ENCODE assay signal across 34 mouse cellular contexts in the genomic region with DNA sequence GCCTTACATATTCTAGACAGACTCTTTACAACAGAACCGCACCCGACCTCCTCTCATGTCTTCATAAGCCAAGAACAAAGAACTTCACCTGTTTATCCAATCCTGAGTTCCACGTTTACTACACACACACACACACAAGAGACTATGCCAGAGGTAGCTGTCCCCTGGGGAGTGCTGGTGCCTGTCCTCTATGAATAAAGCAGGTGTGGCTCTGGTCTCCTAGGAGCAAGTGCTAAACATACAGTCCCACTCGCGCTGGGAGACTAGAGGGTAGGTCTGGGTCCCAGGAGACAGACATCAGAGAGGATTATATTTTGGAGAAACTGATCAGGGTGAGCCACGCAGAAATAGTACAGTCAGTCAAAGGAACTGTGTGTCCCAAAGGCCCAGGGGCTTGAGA.
"Had no signal": no experiment of that assay in that cellular context is flagged by ENCODE, and none has a peak within 500 bp of the region (broad histone marks: within the 10 kb centered on the region; RNA-seq: fewer than 3 reads in every experiment).

No protein-coding gene starts in this region.

- ATAC-seq: hindbrain, postnatal 0 days; inflammation-experienced regulatory T-cells, adult 6 months; intestine, embryonic 15.5 days; intestine, embryonic 16.5 days; intestine, postnatal 0 days had no signal

- H3K4me1 ChIP-seq: heart, embryonic 12.5 days; heart, embryonic 13.5 days; heart, embryonic 15.5 days; hindbrain, embryonic 15.5 days; intestine, embryonic 15.5 days; kidney, embryonic 15.5 days had no signal

- H3K4me3 ChIP-seq: heart, embryonic 12.5 days; heart, embryonic 13.5 days; heart, embryonic 15.5 days; hindbrain, embryonic 10.5 days; hindbrain, embryonic 12.5 days; hindbrain, embryonic 13.5 days; hindbrain, embryonic 15.5 days; intestine, embryonic 15.5 days; kidney, embryonic 15.5 days; layer of hippocampus, adult 2 months; left cerebral cortex, adult 2 months had no signal

- H3K4me2 ChIP-seq: heart, embryonic 11.5 days; heart, embryonic 12.5 days; heart, embryonic 13.5 days; heart, embryonic 15.5 days; hindbrain, embryonic 12.5 days; hindbrain, embryonic 13.5 days; hindbrain, embryonic 14.5 days; hindbrain, embryonic 15.5 days; intestine, embryonic 15.5 days; kidney, embryonic 15.5 days had no signal

- H3K27me3 ChIP-seq: heart, embryonic 12.5 days; heart, embryonic 13.5 days; heart, embryonic 15.5 days; hindbrain, embryonic 12.5 days; hindbrain, embryonic 13.5 days; hindbrain, embryonic 15.5 days; intestine, embryonic 15.5 days; kidney, embryonic 15.5 days had no signal

- H3K27ac ChIP-seq: heart, embryonic 13.5 days; heart, embryonic 15.5 days; hindbrain, embryonic 10.5 days; hindbrain, embryonic 12.5 days; hindbrain, embryonic 13.5 days; hindbrain, embryonic 14.5 days; hindbrain, embryonic 15.5 days; hindbrain, postnatal 0 days; intestine, embryonic 15.5 days; kidney, embryonic 15.5 days; kidney, postnatal 0 days; layer of hippocampus, adult 2 months; left cerebral cortex, adult 2 months had no signal

- H3K9me3 ChIP-seq: heart, embryonic 12.5 days; heart, embryonic 13.5 days; heart, embryonic 15.5 days; hindbrain, embryonic 10.5 days; hindbrain, embryonic 12.5 days; hindbrain, embryonic 13.5 days; hindbrain, embryonic 15.5 days; intestine, embryonic 15.5 days; kidney, embryonic 15.5 days had no signal

- H3K36me3 ChIP-seq: heart, embryonic 12.5 days; heart, embryonic 13.5 days; heart, embryonic 15.5 days; hindbrain, embryonic 10.5 days; hindbrain, embryonic 12.5 days; hindbrain, embryonic 13.5 days; hindbrain, embryonic 15.5 days; intestine, embryonic 15.5 days; kidney, embryonic 15.5 days had no signal

- DNase-seq: heart, postnatal 10 days; heart, postnatal 14 days; heart, postnatal 36 days; heart, postnatal 4 days; kidney, adult 11 months; kidney, adult 18-20 months; kidney, adult 2 months; kidney, adult 8-10 months; kidney, adult 9 months; kidney, postnatal 10 days; kidney, postnatal 14 days; kidney, postnatal 25 days; kidney, postnatal 36 days; kidney, postnatal 4 days; layer of hippocampus, adult 9-11 months; layer of hippocampus, postnatal 36 days had no signal

- H3K9ac ChIP-seq: heart, embryonic 12.5 days; heart, embryonic 13.5 days; heart, embryonic 15.5 days; hindbrain, embryonic 12.5 days; hindbrain, embryonic 13.5 days; hindbrain, embryonic 14.5 days; hindbrain, embryonic 15.5 days; intestine, embryonic 15.5 days; kidney, embryonic 15.5 days had no signal
